Mouse (Mus musculus) embryo, embryonic 9.5 days (tissue): ENCODE measurements around the gene Ubald2.
A peak's percentile ranks its signal among the peaks of the same experiment; 100 is the strongest.
"Not testable (repeated sequence)": the region's sequence is repeated elsewhere in the genome, so short reads cannot be mapped to it uniquely, and the experiment has no call there.

Experiments
- DNase-seq: peaks from one replicate; pipeline ENCODE4 v3.0.0-alpha.2; 2017; ENCODE audit errors: extremely low spot score

Ubald2 gene

DNA sequence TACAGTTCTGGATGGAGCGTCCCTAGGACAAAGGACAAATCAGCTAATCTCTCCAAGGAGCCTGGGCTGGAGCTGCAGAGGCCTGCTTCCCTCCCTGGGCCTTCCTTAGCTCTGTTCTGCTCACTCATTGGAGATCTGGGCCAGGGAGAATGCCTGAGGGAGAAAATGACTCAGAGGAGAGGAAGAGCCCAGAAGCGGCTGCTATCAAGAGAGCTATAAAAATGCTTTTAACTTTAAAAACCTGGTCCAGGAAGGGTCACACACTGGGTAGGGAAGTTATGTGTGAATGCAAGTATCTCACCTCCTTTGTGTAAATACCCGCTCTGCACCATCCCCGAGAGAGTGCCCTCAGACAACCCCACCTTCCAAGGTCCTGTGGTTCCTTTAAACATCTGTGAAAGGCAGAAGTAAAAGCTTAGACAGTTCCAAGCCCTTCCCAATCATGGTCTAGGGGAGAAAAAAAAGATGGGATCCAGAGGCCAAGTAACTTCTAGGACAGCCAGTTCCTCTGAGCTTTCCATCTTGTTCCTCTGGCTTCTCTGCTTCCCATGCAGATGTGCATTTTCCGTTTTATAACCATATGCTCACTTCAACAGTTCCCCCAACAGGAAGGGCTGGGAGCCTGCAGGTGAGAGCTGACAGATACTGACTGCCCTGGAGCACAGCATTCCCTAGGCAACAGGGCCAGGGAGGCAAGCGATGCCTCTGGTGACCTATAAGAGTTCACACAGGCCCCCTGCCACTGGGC lies 17.5 kb upstream of the Ubald2 start:
- no peak for DNase-seq

DNA sequence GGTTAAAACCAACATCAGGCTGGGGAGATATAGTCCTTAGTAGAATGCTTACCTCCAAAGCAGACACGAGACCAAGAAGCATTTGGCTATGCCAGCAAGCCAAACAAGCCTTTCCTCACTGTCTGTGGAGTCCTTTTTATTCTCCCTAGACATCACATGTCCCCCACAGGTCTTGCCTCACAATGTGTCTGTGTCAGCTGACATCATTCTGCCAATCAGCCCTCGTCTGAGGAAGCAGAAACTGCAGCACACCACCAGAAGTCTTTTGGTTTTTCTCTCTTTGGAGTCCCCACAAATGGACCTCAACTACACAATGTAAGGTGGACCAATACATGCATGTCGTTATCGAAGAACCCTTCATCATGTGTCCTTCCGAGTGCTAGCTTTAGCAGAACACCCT lies 16.8 kb upstream of the Ubald2 start:
- no peak for DNase-seq

DNA sequence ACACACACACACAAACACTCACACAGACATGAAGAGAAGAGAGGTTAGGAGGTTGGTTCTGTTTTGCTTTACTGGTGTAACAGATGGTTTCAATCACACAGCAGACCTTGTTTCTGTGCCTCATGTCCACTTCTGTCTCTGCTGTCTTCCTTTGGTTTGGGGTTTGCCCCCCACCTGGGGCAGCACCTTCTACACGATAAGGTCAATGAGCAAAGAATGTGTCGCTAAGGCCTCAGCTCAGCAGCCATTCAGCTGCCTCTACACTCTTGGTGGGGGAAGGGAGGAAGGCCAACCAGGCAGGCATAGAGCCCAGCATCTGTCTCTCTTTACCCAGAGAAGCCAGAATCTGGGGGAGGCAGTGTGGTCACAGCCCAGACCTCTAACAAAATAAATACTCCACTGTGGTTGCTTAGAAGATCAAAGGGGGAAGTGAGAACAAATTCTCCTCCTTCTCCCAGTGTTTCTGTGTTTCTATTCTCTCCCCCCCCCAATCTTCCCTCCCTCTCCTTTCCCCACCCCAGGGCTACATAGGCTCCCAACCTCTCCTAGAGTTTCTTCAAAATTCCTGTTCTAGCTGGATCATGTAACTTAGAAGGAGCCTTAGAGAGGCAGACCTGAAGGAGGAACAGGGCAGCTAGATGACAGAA lies 15.6 kb upstream of the Ubald2 start:
- DNase-seq: peak; percentile 67

DNA sequence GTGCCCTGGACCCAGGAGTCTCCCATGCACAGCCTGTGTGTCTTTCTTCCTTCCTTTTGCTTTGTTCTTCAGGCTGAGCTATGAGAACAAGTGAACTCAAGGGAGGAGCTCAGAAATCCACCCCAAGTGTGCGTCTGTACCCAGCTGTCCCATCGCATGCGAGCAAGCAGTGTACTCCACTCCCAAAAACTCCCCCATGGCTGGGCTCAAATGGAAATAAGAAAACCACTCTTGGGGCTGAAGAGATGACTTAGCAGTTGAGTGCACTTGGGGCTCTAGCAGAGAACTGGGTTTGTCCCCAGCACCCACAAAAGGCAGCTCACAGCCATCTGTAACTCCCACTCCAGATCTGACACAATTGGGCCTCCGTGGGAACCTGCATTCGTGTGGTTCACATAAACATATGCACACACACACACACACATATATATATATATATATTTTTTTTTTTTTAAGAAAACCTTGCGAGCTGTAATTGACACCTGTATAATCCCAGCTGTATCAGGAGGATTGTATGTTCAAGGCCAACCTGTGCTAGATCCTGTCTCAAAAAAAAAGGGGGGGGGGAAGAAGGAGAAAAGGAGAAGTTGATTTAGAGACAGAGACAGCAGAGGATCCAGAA lies 14.9 kb upstream of the Ubald2 start:
- DNase-seq: no peak

DNA sequence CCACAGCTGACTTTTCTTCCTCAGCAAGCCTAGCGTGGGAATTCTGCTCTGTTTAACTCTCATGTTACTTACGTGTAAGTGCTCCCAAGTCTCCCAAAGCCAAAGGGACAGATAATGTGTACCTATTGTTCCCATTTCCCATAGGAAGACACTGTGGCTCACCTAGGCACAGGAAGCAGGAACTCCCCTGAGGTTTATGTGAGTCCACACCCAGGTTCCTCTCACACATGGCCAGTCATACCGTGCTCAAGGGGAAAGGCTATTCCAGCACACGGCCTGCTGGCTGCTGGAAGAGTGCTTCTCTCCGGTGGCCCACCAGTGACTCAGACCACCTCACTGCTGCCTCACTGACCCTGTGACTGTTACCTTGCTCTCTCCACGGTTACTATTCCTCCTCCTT lies 12.8 kb upstream of the Ubald2 start:
- DNase-seq: no peak

DNA sequence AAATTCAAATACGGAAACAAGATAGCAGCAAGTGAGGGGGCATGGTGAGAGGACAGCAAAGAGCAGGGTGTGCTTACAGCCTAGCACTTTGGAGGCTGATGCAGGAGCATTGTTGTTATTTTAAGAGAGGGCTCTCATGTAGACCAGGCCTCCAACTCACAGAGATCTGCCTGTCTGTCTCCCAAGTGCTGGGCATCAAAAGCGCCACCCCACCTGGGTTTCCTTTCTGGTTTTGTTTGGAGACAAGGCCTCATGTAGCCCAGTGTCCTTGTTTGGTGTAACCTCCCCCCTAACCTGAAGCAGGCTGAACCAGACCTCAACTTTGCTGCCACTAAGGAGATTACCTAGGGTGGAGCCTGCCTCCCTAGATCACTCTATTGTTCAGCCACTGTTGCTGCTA lies 11.3 kb upstream of the Ubald2 start:
- DNase-seq: no peak

DNA sequence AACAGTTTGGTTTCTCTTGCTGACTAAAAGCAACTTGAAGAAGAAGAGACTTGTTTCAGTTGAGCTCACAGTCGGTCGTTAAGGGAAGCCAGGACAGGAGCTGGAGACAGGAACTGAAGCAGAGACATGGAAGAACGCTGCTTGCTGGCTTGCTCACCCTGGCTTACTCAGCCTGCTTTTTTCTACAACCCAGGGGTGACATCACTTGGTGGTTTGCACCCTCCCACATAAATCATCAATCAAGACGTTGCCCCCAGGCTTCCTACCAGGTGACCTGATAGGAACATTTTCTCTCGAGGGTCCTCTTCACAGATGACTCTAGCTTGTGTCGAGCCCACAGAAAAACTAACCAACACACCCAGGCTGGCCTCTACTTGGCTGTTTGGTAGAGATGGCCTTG lies 10.7 kb upstream of the Ubald2 start:
- no peak for DNase-seq

DNA sequence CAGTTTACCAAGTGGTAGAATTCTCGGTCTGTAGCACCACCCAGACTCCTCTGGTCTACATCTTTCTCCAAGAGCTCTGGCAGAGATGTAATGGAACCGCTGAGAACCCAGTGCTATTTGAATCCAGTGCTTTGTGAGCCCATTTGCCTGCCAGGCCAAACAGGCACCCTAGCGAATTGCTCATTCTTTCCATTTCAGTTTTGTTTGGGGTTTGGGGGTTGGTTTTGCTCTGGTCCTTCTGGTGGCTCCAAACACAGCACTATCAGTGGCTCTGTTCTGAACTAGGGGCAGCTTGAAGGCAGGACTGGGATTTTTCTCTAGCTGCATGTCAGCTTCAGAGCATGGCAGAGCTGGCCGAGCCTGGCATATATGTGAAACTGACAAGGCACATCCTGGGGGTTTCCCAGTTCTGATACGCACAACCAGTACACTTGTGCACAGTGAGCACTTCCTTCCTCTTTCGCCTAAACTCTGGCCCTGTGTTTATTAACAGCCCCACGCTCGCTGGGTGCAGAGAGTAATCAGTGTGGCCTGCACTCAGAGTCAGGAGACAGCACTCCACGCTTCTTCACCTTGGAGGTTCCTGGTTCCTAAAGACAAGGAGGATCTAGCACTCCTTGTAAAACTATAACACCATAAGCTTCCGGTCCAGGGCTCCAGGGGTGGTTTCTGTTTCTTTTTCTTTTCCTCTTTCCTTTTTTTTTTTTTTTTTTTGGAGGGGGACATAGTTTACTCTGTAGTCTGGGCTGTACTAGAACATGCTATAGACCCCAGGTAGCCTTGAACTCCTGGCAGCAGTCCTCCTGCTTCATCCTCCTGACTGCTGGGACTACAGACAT lies 9.9 kb upstream of the Ubald2 start:
- DNase-seq: no peak

DNA sequence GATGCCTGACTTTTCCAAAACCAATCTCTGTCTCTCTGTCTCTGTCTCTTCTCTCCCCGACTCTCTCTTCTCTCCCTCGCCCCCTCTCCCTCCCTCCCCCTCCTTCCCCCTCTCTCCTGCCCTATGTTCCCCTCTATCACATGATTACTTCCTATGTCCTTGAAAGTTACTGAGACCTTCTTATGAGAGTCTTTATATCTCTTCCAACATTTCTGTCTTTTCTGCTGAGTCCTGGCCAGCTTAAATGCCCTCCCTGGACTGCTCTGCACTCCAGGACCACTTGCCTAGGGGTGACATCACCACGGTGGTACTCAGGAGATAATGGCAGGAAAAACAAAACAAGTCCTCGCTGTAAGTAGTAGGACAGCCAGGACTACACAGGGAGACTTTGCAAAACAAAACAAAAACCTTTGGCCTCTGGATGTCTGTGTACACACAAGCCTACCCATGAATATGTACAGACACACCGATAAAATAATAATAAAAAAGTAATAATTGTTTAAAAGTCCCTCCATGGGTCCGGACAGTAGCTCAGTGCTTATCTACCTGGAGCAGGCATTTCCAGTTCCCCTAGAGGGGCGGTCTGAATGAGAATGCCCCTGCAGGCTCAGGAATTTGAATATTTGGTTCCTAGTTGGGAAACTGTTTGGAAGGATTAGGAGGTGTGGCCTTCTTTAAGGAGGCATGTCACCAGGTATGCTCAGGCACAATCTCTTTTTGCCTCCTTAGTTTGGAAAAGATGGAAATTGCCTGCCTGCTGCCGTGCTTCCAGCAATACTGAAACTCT lies 9.1 kb upstream of the Ubald2 start:
- no peak for DNase-seq

DNA sequence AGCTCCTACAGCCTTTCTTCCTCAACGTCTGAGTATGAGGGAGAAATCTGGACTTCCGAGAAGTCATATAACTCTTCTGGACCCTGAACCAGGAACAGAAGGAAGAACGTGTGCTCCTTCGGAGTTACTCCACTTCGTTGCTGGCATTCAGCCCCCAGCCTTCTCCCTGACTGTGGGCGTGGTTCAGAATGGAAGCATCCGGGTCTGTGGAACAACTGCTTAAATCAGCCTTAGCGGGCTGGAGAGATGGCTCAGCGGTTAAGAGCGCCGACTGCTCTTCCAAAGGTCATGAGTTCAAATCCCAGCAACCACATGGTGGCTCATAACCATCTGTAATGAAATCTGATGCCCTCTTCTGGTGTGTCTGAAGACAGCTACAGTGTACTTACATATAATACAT lies 7.6 kb upstream of the Ubald2 start:
- not testable (repeated sequence) for DNase-seq

DNA sequence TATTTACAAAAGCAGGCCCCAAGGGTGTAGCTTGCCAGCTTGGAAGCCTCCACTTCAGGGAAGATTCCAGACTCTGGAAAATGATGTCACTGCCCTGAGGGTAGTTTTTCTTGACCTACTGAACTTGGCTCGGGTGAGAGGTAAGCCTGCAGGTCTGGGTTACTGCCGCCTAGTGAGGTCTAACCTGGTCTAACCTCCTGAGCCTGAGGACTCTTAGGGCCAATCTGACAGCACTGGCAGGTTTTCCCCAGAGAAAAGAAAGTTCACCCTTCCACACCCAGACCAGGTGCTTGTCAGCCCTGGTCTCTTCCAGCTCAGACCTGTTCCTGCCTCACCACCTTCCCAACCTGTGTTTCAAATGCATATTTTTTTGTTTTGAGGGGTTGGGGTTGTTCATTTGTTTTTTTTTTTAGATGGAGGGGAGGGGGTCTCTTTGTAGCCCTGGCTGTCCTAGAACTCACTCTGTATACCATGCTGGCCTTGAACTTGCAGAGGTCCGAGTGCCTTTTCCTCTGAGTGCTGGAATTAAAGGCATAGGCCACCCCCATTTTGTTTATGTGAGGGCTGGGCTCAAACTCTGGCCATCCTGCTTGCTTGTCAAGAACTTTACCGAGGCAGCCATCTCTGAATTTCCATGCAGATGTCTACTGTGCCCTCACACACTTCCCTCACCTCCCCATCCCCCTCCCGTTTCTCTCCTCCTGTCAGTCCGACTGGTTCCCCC lies 6.9 kb upstream of the Ubald2 start:
- DNase-seq: no peak

DNA sequence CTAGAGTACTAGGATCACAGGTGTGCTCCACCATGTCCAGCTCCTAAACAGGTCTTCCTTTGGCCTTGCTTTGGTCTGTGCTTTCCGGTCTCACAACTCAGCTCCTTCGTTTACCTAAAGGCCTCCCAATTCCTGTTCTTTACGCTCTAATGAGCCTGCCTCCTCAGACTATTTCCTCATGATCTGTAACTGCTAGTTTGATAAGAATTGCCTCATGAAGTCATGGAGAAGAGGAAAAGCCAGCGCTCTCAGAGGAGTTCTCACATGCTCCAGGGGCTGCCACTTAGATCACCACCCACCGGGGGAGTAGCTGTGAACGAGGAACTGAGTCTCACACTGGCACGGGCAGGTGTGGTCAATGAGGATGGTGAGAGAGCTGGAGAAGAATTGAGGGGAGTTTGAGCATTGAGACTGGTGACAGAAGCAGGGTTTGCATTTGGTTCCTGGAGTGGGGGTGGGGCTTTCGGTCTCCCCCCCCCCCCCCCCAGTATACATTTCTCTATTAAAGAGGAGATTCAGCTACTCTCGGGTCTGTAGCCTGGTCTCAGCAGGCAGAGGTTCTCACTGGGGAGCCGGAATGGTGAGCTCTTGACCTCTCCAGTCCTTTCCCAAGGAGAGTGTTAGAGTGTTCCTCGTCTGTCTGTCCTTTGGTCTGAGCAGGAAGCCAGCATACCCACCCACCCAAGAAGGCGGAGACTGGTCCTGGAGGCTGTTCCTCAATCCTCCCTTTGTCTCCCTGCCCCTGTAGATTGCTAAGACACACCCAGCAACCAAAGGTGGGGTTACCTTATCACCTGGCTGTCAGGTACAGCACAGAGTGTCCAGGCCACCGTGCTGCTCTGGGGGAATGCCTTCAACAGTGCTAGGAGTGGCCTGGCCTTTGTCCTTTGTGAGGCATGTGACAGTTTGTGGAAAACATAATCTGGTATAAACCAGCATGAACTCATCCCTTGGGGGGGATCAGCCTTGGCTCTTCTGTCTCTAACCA lies 4.7 kb upstream of the Ubald2 start:
- no peak for DNase-seq

DNA sequence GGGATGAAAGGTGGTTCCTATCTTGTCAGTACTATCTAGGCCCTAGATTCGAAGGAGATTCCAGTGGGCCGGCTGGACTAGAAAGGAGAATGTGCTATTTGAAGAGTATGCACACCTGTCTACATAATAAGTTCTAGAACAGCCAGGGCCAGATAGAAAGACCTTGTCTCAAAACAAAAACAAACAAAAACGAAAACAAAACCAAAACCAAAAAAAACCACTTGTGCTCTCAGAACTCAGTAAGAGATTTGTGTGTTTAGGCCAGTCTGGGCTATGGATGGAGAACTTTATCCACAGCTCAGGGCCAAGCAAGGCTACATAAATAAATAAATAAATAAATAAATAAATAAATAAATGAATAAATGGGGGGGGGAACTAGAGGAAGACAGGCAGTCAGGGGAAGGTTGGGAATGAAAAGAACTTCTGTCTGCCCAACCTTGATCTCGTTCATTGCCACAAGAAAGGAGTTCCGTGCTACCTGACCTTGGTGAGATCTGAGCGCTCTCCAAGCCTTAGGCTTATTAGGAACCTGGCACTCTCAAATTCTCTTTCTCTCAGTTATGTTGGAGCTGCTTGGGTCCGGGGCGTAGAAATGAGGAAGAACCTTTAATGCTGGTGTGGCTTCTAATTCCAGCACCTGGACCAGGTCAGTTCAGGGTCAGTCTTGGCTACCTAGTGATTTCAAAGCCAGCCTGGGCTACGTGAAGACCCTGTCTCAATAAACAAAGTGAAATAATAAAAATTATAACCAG lies 3.9 kb upstream of the Ubald2 start:
- no peak for DNase-seq

DNA sequence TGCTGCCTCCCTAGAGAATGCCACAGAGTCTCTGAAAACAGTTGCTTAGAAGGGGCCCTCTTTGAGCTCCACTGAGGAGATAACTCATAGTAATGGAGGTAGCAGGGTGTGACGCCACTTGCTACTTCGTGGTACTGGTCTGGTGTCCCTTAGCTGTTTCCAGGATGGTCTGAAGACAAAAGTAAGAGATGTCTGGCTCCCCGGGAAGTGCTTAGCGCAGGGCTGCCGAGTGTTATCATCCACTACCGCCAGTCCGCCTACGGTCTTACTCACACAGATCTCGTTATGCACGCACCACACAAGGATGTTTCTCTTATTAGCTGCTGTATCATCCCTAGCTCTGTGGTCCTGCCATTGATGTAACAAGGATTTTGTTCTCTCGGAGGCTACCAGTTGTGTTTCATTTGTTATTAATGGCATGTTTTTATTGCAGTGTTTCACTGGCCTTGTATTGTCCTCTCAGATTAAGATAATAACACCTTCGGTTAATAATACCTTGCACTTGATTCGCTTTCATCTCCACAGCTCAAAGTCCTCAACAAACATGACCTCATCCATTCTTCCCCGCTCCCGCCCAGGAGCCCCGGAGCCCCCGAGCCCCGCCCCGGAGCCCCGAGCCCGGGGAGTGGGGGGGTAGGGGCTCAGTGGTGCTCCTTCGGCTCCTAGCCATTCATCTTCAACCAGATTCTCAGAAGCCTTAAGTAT lies 3.0 kb upstream of the Ubald2 start:
- no peak for DNase-seq

DNA sequence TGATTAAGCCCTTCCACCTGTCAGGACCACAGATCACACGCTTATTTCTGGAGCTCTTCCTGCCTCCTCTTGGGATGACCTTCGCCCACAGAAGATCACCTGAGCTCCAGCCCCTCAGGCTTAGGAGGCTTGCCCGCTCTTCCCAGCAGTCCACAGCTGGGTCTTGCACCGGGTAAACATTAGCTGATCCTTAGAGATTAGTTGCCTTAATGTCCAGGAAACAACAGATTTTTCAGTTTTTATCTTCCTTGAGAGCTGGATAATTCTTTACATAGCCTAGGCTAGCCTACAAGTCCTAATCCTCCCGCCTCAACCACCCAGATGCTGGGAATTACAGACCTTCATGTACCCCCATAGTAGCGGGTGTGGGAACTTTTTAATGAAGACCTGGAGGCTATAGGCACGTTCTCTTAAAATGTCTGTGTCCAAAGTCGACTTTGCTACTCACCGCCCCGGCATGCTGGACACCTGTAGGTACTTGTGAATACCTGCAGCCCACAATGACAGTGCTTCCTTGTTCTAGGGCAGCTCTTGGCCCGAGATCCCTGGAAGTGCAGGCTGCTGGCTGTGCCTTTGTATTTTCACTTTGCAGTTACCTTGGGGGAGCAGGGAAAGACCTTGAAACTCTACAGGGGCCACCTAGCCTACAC lies 2.3 kb upstream of the Ubald2 start:
- DNase-seq: no peak

DNA sequence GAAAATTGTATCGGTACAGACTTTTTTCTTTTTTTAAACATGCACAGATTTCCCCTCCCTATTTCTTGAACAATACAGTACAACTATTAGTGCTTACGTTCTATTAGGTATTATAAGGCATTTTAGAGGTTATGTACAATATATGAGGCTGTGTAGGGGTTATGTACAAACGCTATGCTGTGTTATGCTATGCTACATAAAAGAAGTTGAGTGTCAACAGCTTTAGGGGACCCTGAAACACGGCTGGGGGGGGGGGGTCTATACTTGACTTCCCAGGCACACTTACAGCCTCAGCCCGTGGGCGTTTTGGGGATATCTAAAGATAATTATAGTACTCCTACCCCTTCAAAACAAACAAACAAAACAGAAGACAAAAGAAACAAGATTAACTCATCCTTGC lies 1.8 kb upstream of the Ubald2 start:
- no peak for DNase-seq

DNA sequence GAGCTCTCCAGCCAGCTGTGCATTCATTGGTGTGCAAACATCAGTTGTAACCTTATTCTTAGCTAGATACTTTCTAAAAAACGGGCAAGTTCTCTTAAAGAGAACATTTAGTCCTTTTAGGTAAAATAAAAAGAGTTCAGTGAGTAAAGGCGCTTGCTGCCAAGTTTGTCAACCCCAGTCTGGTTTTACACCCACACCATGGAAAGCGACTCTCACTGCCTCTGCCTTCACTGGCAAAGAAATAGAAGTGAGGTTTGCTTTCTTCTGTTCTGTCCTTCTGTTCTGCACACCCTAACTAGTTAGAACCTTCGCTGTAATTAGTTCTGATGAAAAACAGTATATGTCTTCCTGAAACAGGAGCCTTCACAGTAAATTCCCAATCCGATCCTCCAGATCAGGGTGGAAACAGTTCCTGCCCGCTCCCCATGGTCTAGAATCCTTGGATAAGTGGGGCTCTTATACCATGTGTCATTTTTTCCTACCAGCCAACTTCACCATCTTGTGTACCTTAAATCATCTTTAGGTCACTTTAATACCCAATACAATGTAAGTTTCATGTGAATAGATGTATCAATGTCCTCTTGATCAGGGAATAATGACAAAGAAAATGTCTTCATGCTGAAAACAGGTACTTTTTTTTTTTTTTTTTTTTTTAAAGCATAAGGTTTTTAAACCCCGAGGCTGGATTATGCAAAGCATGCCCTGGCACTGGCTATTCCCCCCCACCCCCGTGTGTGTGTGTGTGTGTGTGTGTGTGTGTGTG lies 1.1 kb upstream of the Ubald2 start:
- no peak for DNase-seq
